Mouse (Mus musculus) granulocyte monocyte progenitor cell, adult 5-6 weeks (primary cell): ENCODE data around the gene Nfatc4. TPM values are rescaled to one million over a fixed set of nuclear protein-coding genes. Genes with fewer than 3 reads are reported as not detected.
A peak's percentile ranks its signal among the peaks of the same experiment; 100 is the strongest.

ENCODE experiments used
- ATAC-seq: replicated peaks from 2 replicates; pipeline ENCODE4 v1.8.0; 2016; ENCODE audit warnings: mild to moderate bottlenecking, moderate TSS enrichment, inconsistent platforms; ENCODE audit not compliant: poor library complexity, severe bottlenecking
- total RNA-seq, 2 experiments: library from RNA; stranded (forward) in 1 of 2; stranded (reverse) in 1 of 2; fragments of 200-712, 200-1000 nt in 1 of 2; fragments of >200 nt in 1 of 2; fragmentation: Nextera tagmentation in 1 of 2; gene quantifications; 2 replicates each; pipeline ENCODE4 v1.2.3; 2014 to 2017

Gene Nfatc4
- total RNA-seq, 2 experiments from 2014 or later, result not detected

DNA sequence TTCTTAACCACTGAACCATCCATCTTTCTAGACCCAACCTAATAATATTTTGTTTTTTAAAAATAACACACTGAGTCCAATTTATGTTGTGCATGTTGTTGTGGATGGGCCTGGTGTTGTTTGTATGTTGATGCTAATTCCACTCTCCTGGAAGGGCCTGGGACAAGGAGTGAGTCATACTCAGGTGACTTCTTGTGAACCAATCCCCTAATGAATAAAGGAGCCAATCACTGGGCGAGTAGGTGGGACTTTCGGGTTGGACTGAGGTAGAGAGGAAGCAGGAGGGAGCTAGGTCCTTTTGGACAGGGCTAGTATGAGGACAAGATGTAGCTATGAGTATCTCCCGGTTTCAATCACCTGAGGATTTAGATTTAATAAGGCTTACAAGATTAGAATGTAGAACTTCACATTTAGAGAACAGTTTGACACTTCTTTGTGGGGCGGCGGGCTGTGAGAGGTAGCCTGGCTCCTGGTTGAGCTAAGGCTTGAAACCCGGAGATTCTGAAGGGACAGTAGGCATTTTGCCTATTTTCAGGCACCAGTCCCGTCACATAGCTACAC, 3.0 kb upstream of the Nfatc4 start:
- no peak for ATAC-seq

DNA sequence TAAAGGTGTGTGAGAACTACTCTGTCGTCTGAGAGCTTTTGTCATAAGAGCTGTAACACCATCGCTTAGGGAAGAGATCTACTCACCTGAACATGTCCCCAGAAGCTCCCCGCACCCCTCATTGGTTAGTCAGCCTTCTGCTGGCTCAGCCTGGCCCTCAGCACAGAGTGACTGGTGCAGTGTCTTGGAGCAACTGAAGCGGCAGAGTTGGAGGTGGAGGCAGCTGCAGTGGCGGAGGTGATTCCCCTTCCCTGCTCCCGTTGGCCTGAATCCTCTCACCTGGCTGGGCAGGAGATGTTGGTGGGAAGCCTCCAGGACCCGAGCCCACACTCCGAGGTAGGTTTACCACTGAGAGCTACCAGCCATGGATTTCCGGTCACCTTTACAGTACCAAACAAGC, 2.4 kb upstream of the Nfatc4 start:
- ATAC-seq, result no peak

DNA sequence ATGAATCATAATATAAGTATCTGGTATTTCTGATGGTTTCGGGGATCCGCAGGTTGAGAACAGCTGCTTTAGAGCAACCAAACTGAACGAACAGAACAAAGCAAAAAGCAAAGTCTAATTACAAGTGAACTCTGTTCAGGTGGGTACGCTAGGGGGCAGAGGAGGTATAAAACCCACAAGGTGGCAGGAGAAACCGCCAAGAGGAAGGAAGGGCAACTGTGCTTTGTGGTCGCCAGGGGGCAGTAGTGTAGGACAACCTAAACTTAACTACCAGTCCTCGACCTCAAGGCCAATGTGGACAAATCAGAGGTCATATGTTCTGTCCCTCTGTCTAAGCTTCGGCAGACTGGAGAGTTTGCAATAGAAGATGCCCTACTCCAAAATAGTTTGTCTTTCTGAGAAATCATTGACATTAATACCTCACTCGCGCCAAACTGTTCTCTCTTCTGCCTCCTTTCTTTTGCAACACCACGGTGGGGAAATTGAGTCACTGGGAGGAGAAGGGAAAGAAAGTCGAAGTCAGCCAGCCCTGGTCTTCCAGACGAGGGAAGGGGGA, 431 bp upstream of the Nfatc4 start:
- peak; percentile 84 for ATAC-seq

DNA sequence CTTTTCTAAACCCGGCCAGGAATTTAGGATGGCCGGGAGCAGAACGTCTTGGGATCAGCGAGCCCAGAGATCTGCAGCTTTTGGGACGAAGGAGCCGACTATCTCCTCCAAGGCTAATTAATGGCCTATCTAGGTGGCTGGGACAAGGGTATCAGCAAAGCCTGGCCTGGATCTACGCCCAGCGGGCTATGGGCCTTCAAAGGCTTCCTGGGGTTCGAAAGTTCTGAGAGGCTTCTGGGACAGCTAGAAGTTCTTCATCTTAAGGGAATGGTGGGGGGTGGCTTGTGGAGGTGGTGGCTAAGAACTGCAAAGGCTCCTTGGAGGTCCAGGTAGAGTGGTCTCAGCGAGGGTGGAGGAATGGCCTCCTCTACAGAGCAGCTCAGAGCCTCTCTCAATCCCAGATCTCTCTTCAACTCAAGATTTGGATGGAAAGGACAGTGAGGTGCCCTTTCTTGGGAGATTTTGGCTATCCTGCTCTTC, 1.1 kb downstream of the Nfatc4 start:
- no peak for ATAC-seq

DNA sequence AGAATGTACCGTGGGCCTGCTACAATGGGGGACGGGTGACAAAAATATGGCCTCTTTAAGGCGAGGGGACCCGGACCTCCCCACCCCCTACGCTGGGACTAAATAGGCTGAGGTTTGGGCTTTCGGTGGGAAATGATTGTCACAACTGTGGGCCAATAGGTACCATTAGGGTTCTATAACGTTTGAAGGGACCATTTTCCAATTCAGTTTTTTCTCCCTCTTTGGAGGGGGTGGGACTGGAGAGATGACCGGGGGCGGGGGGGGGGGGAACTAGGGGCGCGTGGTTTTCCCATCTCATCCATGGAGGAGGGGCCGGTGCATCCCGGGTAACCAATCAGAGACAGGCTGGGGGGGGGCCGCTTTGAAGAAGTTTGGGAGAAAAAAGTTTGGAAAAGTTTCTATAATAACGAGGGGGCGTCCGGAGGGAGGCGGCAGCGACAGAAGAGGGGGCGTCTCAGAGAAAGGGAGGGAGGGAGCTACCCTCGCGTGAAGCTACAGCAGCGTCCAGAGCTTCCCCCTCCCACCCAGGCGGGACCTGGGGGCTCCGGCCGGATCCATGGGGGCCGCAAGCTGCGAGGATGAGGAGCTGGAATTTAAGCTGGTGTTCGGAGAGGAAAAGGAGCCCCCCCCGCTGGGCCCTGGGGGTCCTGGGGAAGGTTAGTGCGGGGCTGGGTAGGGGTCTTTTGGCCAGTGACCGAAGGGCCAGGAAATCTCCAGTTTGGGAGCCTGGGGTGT, 1.7 kb downstream of the Nfatc4 start:
- no peak for ATAC-seq

DNA sequence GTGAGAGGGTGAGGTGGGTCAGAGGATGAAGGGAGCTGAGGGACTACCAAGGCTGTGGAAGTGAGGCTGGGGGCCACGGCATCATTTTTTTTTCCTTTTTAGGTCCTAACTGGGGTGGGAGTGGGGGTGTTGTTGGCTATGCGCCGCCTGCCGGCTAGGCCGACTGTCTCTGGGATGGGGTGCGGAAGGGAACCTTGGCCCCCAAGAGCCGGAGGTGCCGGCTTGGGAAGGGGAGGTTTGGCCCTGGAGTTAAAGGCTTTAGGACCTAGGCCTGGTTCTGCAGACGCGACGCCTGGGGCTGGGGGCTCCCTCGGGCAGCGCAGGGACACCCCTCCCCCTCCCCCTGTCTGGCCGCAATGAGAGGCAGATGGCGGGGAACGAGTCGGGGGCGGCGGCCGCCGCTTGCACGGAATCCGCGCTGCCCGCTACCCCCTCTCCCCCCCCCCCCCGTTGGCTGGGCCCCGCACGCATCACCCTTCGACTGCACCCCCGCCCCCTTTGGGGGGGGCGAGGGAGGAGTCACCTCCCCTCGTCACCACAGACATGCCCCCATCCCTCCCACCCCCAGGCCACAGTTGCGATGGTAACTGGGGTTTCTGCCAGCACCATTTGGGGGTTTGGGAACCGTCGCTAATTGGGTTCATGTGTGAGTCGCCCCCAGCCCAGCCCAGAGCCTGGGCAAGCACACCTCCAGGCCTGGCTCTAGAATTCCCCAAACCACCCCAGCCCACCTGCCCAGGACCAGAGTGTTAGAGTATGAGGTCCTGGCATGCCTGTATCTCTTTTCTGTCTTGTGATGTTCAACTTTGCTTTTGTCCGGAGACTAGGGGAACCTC, 2.5 kb downstream of the Nfatc4 start:
- ATAC-seq, result no peak

DNA sequence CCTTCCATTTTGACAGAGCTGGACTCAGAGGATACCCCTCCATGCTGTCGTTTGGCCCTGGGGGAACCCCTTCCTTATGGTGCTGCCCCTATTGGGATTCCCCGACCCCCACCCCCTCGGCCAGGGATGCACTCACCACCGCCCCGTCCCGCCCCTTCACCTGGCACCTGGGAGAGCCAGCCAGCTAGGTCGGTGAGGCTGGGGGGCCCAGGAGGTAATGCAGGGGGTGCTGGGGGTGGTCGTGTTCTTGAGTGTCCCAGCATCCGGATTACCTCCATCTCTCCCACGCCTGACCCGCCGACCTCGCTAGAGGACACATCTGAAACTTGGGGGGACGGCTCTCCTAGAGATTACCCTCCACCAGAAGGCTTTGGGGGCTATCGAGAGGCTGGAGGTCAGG, 3.2 kb downstream of the Nfatc4 start:
- no peak for ATAC-seq

DNA sequence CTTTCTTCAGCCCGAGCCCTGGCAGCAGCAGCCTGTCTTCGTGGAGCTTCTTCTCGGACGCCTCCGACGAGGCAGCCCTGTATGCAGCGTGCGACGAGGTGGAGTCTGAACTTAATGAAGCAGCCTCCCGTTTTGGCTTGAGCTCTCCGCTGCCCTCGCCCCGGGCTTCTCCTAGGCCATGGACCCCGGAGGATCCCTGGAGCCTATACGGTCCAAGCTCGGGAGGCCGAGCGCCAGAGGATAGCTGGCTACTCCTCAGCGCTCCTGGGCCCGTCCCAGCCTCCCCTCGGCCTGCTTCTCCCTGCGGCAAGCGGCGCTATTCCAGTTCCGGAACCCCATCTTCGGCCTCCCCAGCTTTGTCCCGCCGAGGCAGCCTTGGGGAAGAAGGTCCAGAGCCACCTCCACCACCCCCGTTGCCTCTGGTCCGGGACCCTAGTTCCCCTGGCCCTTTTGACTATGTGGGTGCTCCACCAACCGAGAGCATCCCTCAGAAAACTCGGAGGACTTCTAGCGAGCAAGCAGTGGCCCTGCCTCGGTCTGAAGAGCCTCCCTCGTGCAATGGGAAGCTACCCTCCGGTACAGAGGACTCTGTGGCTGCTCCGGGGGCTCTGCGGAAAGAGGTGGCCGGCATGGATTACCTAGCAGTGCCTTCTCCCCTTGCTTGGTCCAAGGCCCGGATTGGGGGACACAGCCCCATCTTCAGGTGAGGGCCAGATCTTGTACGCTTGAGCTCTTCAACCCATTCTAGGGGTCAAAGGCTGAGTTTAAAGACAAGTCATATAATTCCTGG, 3.8 kb downstream of the Nfatc4 start:
- ATAC-seq, result no peak

DNA sequence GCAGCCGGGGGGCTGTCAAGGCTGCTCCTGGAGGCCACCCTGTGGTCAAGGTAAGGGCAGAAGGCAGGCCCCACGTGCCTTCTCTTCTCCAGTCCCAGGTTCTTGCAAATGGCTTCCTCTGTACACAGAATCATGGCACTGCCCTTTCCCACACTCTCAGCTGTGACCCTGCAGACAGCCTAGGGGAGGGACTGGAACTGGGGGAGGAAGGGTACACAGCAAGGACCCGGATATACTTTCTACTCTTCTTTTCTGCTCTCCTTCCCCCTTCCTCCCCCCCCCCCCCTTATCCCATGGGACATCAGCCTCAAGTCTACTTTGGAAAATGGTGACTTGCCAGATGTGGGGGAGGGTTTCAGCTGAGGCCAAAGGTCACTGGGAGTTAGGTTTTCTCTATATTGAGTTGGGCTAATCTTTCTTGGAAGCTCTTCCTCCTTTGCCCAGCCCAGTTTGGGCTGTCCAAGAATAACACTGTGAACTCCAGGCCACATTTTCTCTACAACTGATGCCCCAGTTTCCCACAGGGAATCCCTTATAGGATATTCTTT, 5.8 kb downstream of the Nfatc4 start:
- no peak for ATAC-seq

DNA sequence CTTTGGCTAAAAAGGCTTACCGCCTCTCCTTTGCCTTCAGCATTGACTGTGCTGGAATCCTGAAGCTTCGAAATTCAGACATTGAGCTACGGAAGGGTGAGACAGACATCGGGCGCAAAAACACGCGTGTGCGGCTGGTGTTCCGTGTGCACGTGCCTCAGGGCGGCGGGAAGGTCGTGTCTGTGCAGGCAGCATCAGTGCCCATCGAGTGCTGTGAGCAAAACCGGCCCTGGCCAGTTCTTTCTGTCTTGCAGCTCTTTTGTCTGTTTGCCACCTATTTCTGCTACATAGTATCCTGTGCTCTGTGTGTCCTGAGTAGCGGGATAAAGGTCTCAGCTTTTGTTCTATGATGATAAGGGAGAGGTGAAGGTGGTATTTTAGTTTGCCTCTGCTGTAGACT, 6.9 kb downstream of the Nfatc4 start:
- ATAC-seq, result no peak

DNA sequence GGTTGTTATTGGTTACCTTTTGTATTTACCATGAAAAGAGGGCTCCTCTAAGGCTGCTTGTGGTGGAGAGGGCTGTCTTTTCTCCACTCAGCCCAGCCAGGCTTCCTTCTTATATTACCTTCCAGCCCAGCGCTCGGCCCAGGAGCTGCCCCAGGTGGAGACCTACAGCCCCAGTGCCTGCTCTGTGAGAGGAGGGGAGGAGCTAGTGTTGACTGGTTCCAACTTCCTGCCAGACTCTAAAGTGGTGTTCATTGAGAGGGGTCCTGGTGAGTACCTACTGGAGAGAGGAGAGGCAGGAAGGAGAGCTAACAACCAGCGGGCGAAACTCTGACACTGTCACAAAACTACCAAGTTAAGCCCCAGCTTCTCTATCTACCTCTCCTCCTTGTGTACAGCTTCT, 7.4 kb downstream of the Nfatc4 start:
- ATAC-seq, result no peak

DNA sequence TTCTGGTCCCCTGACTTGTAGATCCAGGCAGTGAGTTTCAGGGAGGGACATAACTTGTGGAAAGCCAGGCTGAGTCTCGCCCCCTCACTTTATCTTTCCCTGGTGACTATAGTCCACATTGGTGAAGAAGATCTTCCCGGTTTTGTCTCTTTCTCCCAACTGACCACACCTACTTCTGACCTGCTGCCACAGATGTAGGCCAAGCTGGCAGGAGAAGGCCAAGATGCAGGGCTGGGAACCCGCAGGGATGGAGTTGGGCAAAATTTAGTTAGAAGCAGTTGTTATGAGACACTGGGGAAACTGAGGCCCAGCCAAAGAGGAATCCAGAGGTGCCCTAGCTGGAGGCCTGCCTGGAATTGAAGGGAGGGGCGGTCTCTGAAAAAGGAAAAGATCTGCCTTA, 10.2 kb downstream of the Nfatc4 start:
- ATAC-seq, result no peak

DNA sequence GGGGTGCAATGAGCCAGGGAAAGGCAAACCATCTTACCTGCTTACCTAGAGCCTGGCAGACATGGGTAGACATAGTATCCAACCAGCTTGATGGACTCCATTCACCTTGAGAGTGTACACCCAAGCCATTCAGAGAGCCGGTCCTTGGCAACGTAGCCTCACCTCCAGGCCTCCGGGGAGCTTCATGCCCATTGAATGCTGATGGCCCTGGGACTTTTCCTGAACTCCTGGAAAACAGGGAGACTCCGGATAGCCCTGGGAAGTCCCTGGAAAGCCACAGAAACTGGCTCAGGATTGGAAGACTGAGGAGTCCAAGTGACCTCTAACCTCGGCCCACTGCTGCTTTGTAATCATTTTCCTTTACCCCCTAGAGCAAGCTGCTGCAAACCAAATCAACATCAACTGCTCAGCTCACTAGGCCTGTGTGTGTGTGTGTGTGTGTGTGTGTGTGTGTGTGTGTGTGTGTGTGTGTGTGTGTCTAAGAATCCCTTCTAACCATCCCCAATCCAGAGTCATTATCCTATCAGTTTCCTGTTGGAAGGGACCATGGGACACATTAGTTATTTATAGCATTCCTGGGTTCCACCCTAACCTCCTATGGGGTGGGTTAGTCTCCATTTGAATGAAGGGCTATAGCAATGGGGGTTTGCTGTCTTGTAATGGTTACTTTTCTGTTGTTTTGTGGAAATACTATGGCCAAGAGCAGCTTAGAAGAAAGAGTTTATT, 12.0 kb downstream of the Nfatc4 start:
- no peak for ATAC-seq

DNA sequence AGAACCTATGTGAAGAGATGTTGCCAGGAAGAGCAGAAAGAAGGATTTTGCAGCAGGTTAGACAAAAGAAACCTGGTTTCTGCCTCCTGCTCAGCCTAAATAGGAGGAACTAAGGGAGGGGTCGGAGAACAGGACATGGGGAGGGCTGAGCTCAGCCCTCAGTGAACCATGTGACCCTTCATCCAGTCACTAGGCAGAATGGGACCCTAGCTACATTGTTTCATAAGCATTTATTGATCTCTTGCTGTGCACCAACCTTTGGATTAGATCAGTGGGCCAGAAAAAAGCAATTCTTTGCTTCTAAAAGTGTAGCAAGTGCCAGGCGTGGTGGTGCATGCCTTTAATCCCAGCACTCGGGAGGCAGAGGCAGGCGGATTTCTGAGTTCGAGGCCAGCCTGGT, 15.4 kb downstream of the Nfatc4 start:
- no peak for ATAC-seq

DNA sequence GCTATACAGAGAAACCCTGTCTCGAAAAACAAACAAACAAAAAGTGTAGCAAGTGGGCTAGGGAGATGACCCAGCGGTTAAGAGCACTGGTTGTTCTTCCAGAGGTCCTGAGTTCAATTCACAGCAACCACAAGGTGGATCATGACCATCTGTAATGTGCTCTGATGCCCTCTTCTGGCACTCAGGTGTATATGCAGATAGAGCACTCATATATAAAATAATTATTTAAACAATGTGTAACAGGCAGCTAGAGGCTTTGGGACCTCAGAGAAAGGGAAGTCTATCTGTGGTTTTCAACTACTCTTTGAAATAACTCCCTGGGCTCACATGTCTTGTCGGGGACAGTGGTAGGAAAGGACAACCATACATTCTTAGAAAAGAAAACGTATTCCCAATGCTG, 15.8 kb downstream of the Nfatc4 start:
- ATAC-seq, result peak; percentile 61

DNA sequence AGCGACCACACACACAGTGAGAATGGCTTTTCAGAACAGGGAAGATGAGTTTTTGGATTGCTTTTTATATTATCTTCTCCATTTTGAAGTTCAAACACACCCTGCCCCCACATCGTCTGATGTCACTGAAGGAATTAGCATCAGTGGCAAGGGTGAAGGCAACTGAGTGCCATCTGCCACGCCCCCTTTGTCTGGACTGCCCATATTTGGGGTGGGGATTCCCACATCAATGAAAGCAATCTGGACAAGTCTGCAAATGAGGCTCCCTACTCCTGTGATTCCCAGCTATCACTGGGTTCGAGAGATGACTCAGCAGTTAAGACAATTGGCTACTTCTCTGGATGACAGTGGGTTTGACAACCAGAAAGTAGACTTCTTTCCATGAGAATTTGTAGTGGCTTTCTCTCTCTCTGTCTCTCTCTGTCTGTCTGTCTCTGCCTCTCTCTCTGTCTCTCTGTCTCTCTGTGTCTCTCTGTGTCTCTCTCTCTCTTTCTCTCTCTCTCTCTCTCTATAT, 18.0 kb downstream of the Nfatc4 start:
- no peak for ATAC-seq

DNA sequence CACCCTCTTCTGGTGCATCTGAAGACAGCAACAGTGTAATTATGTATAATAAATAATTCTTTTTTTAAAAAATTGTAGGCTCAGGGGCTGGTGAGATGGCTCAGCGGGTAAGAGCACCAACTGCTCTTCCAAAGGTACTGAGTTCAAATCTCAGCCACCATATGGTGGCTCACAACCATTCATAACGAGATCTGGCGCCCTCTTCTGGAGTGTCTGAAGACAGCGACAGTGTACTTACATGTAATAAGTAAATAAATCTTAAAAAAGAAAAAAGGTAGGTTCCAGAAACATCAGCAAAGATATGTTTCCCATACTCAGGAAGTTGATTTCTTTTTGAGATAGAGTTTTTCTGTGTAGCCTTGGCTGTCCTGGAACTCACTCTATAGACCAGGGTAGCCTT, 19.9 kb downstream of the Nfatc4 start:
- ATAC-seq, result no peak

DNA sequence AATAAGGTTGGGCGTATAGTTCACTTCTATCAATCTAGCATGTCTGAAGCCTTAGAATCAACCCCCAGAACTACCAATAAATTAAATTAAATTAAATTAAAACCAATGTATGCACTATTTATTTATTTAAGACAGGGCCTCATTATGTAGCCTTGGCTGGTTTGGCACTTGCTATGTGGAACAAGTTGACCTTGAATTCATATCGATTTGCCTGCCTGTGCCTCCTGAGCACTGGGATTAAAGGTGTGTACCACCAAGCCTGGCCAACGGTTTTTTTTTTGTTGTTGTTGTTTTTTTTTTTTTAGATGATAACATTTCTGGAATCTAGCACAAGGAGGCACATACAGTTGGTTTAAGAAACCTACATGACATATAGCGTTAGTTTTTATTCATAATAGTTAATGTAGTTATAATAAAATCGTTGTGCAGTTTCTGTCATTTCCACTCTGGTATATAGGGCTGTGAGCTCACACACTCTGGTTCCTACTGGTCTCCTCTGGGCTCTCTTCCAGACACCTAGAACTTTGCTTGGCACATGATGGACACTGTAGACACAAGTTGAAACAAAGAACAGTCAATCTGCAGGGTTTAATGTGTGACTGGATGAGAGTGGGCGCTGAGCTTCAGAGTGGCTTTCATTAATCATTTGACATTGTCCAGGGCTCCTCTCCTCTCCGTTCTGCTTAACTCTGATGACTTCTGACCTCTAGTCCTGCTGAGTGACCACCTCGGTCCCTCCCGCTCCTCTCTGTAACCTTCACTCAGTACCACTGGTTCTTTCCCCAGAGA, 22.8 kb downstream of the Nfatc4 start:
- no peak for ATAC-seq
